8 mouse cellular contexts compared by ENCODE assay signal in the genomic region with DNA sequence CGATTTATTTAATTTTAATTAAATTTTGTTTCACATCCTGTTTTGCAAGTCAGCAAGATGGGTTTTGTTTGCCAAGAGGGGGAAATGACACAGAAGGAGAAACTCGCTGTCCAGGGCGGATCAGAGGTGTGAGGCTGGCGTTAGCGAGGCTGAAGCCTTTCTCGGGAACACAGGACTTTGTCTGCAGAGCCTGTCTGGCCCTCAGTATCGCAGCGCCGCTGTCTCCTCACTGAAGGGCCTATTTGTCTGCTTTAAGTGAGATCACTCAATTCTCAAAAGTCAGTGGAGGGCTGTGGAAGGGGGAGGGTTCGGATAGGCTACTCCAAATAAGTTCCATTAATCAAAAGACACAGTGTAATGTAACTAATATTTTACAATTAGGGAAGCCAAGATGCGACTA.
A peak's percentile ranks its signal among the peaks of the same experiment; 100 is the strongest.
DNase-seq lines count a peak whose midpoint lies in the region; ATAC-seq and TF ChIP-seq lines count a peak whose summit lies in the region.

No protein-coding gene starts in this region.

- TF ChIP-seq CTCF in layer of hippocampus, adult 2 months (conservative IDR thresholded peaks at IDR 0.05) = no peak
- TF ChIP-seq CTCF in cortical plate, adult 2 months (IDR thresholded peaks at IDR 0.05; ENCODE audit: extremely low read depth, insufficient read depth, low read length) = no peak

- 0 out of 2 replicates have a peak overlapping the region, but pooled peaks have one; percentile 20 for H3K9ac ChIP-seq in hindbrain, embryonic 12.5 days
- H3K9ac ChIP-seq in midbrain, embryonic 16.5 days (ENCODE audit: low read depth, low read length) = peak overlapping the region; percentile 60

- peaks cover 9% of the 10 kb centered on the region; the same call in 1 of the 2 replicates for H3K27me3 ChIP-seq in hindbrain, embryonic 12.5 days
- H3K27me3 ChIP-seq in midbrain, embryonic 16.5 days (ENCODE audit: control insufficient read depth, insufficient read depth, low read depth, low read length) = no peaks in the 10 kb centered on the region

- H3K27ac ChIP-seq in layer of hippocampus, adult 2 months = peak overlapping the region; percentile 75; the same call in 1 of the 2 replicates
- no peak overlapping the region for H3K27ac ChIP-seq in cortical plate, adult 2 months (ENCODE audit: insufficient read depth, low read length)
- H3K27ac ChIP-seq in hindbrain, embryonic 12.5 days = peak overlapping the region; percentile 30
- H3K27ac ChIP-seq in midbrain, embryonic 16.5 days (ENCODE audit: low read length) = no peak overlapping the region

- no peak for DNase-seq in layer of hippocampus, adult 2 months (ENCODE audit: low spot score in 2 of 2)
- no peak for DNase-seq in layer of hippocampus, postnatal 36 days
- DNase-seq in ovary, adult 18-20 months (ENCODE audit: low spot score) = no peak
- no peak for DNase-seq in adrenal gland, postnatal 10 days
- DNase-seq in right cerebral cortex, adult 18-20 months = no peak

- no peaks in the 10 kb centered on the region for H3K36me3 ChIP-seq in hindbrain, embryonic 12.5 days
- no peaks in the 10 kb centered on the region for H3K36me3 ChIP-seq in midbrain, embryonic 16.5 days (ENCODE audit: control insufficient read depth, insufficient read depth, low read length)

- WGBS in hindbrain, embryonic 12.5 days = 12% methylated on average over 11 of the region's 11 CpGs
- 17% methylated on average over 11 of the region's 11 CpGs for WGBS in midbrain, embryonic 16.5 days

- peak overlapping the region; percentile 55 for H3K4me2 ChIP-seq in hindbrain, embryonic 12.5 days (replicated peaks)
- H3K4me2 ChIP-seq in midbrain, embryonic 16.5 days (ENCODE audit: low read length) = peak overlapping the region; percentile 72

- H3K4me1 ChIP-seq in cortical plate, adult 2 months (ENCODE audit: control insufficient read depth, insufficient read depth, low read length) = peaks cover 2% of the 10 kb centered on the region; the same call in 1 of the 2 replicates
- peaks cover 39% of the 10 kb centered on the region for H3K4me1 ChIP-seq in hindbrain, embryonic 12.5 days
- peaks cover 27% of the 10 kb centered on the region for H3K4me1 ChIP-seq in midbrain, embryonic 16.5 days (ENCODE audit: control insufficient read depth, insufficient read depth, low read length)

- peak overlapping the region; percentile 58 for H3K4me3 ChIP-seq in layer of hippocampus, adult 2 months
- H3K4me3 ChIP-seq in cortical plate, adult 2 months (ENCODE audit: insufficient read depth, low read length) = peak overlapping the region; percentile 48; the same call in 1 of the 2 replicates
- H3K4me3 ChIP-seq in hindbrain, embryonic 12.5 days = peak overlapping the region; percentile 19
- H3K4me3 ChIP-seq in midbrain, embryonic 16.5 days (ENCODE audit: low read depth, low read length) = peak overlapping the region; percentile 39

- no peak for TF ChIP-seq POLR2A in cortical plate, adult 2 months (IDR thresholded peaks at IDR 0.05; ENCODE audit: extremely low read depth, insufficient read depth, low read length)

- peak; percentile 72 for ATAC-seq in hindbrain, embryonic 12.5 days (ENCODE audit: low FRiP score)
- peak; percentile 14; the same call in 1 of the 2 replicates for ATAC-seq in midbrain, embryonic 16.5 days

- H3K9me3 ChIP-seq in hindbrain, embryonic 12.5 days (replicated peaks) = no peaks in the 10 kb centered on the region
- no peaks in the 10 kb centered on the region for H3K9me3 ChIP-seq in midbrain, embryonic 16.5 days (replicated peaks; ENCODE audit: control insufficient read depth, low read length, poor library complexity, severe bottlenecking)

Comparison
In these comparisons a context has a peak if more than half of its experiments do, and no peak if none do; other contexts are left out.
1. H3K27ac ChIP-seq: peak in layer of hippocampus, adult 2 months (single experiment) and hindbrain, embryonic 12.5 days (single experiment); none in cortical plate, adult 2 months (single experiment) and midbrain, embryonic 16.5 days (single experiment).
2. Peak in every context shown above with its lines, with median percentiles within 50 percentile points of each other: H3K4me3 ChIP-seq.